Mouse (Mus musculus) urinary bladder, postnatal 10 days (tissue): Measurements from ENCODE around the gene Tpmt.
A peak's percentile ranks its signal among the peaks of the same experiment; 100 is the strongest.

ENCODE experiments used
- DNase-seq: peaks from one replicate; pipeline ENCODE4 v3.0.0; 2022; ENCODE audit warnings: low spot score

Tpmt gene

GRCm38 (mm10) chr13:47042024-47042633, 2.4 kb downstream of the Tpmt start:
- DNase-seq = no peak

- DNase-seq = no peak
These were observed 4.5 kb downstream of the Tpmt start for GRCm38 (mm10) chr13:47040061-47040460.

GRCm38 (mm10) chr13:47037946-47038345, 6.6 kb downstream of the Tpmt start:
- DNase-seq = no peak

DNA sequence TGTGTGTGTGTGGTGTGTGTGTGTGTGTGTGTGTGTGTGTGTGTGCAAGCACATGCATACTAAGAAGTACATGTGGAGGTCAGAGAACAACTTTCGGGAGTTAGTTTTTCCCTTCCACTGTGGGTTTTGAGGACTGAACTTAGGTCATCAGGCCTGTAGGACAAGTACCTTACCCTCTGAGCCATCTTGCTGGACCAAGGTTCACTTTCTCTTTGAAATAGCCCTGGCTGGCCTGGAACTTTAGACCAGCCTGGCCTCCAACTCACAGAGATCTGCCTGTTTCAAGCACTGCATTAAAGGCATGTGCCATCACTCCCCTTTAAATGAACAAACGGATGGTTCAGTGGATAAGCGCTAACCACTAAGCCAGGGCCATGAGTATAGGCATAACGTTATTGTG, 10.9 kb downstream of the Tpmt start:
- no peak for DNase-seq

GRCm38 (mm10) chr13:47030376-47031107, 14.0 kb downstream of the Tpmt start:
- DNase-seq = no peak

DNA sequence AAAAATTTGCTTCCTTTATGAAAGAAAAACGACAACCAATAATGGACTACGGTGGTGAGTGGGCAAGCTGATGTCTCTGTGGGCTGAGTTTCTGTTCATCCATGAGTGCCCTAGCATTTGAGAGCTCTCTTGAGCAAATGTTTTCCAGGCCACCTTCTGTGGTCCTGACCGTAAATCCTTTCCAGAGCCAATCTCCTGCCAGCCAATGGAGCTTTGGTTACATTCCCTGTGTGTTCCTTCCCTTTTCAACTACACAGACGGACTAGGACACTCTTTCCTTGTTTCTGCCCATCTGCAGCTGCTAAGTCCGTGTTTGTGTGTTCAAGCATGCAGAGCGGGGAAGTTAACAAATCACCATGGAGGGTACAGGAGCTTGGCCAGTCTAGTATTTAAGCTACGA, 23.7 kb downstream of the Tpmt start:
- DNase-seq = no peak

GRCm38 (mm10) chr13:47019774-47020173, 24.8 kb downstream of the Tpmt start:
- DNase-seq = no peak

DNA sequence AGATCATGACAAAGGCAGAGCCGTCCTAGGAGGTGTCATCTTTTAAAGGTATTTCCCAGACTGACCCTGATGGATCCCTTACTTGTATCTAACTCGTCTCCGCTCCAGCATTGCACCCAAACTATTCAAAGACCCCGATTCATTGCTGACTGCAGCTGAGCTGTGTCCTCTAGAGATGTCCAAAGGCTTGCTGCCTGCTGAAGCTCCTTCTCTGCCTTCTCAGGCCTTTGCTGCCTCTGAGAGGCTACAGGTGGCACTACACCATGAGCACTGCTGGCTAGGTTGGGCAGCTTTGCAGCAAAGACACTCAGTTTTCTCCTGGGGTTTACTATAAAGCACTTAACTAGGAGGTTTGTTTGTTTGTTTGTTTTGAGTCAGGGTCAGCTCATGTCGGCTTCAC, 27.3 kb downstream of the Tpmt start:
- peak; percentile 19 for DNase-seq

- DNase-seq = no peak
These were observed 29.4 kb downstream of the Tpmt start for GRCm38 (mm10) chr13:47015195-47015501.

DNA sequence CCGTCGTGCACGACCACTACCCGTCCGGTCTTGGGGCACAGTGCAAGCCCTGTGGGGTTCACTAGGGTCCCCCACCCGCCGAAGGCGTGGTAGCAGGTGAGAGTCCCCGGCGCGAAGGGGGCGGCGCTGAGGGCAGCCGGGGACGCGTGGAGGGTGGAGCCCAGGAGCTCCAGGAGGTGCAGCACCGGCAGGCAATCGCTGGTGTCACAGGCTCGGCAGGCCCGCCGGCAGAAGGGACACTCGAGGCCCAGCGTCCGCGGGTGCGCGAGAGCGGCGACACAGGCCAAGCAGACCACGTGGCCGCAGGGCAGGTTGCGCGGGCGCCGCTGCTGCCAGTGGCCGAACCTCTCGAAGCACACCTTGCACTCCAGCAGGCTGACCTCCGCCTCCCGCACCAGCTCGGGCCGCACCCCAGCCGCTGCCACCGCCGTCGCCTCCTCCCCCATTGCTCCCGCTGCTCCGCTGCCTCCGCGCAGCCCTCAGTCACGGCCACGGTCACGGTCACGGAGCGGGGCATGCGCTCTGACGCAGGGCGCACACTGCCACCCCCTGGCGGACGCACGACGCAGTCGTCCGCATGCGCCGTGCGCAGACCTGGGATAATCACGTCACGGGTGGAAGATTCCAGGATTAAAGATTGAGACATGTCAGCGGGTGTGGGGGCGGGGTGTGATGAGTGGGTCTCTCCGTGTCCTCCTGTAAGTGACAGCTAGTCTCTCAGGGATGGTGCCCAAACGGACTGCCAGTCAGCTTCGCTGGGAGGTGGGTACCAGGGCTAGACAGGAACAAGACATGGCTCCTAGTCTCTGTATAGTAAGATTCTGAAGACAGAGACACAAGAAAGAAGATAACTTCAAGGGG, 30.0 kb downstream of the Tpmt start, which contains the start of gene Nhlrc1:
Gene Nhlrc1, minus strand, starts transcription at position 517 of the 861 bp plus-strand sequence.
- peak; percentile 28 for DNase-seq

DNA sequence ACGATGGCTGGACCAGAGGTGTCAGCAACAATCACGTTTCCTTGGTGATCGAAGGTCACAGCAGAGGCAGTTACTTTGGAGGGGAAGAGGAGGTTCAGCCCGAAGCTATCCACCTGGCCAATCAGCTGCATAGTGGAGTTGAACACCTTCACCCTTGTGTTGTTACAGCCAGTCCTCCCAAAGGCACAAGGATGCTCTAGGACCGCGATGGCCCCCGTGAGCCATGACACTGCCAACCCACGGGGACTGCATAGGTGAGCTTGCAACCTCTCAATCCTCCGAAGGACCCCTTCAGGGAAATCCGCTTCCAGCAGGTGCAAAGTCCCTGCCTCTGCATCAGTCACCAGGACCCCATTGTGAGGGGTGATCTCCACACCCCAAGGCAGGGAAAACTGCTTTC, 30.8 kb downstream of the Tpmt start:
- DNase-seq = no peak

- DNase-seq = no peak
These were observed 42.9 kb downstream of the Tpmt start for GRCm38 (mm10) chr13:47001590-47001989.

- DNase-seq = no peak
These were observed 45.0 kb downstream of the Tpmt start for GRCm38 (mm10) chr13:46999498-46999897.

- DNase-seq = no peak
These were observed 47.2 kb downstream of the Tpmt start for GRCm38 (mm10) chr13:46997355-46997754.

DNA sequence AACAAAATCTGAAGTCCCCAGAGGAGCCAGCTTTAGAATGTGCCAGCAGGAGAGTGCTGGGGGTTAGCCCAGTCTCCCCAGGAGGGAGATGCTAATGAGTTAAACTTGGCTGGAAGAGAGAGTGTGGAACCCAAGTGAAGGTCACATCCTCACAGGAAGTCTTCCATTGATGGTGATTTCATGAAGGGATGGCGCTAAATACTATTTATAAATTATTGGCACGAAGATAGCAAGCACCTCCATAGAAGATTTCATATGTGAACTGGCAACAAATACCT, 51.3 kb downstream of the Tpmt start:
- no peak for DNase-seq

DNA sequence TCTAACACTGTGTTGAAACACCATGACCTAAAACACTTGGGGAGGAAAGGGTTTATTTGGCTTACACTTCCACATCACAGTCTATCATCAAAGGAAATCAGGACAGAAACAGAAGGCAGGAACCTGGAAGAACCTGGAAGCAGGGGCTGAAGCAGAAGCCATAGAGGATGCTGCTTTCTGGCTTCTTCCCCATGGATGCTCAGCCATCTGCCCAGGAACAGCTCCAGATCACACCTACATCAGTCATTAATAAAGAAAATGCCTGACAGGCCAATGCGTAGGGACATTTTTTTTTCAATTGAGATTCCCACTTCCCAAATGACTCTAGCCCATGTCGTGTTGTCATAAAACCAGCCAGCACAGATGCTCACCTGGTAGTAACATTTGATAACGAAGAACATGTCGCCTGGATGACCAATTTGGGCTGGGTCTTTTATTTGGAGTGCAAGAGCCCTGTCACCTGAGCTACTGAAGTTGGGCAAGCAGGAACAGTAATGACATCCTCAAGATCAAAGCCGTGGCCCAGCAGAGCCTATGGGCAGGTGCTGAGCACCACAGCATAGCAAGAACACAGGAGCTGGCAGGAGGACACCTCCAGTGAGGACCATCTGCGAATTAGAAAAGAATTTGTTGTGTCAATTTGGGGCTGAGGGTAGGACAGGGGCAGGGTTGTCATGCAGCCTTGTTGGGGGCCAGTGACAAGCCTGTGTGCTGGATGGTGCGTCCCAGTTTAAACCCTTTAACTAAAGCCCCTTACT, 51.8 kb downstream of the Tpmt start:
- DNase-seq = no peak

- DNase-seq = no peak
These were observed 54.0 kb downstream of the Tpmt start for GRCm38 (mm10) chr13:46990376-46991011.

GRCm38 (mm10) chr13:46987941-46988340, 56.6 kb downstream of the Tpmt start:
- no peak for DNase-seq

DNA sequence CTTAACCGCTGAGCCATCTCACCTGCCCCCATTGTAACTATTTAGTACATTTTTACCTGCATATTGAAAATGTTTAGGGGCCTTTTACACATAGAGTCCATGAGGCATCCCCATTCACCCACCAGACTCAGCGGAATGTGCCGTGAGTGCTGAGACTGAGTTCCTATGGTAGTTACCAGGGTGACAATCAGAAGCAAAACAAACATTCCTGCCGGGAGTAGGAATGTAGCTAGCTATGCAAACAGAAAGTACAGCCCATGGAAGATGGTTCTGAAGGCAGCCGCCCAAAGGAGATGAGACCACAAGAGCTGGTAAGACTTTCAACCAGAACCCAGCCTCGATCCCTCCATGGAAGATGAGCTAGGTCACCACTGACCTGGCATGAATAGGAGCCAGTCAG, 58.3 kb downstream of the Tpmt start:
- no peak for DNase-seq

GRCm38 (mm10) chr13:46983878-46984277, 60.7 kb downstream of the Tpmt start:
- no peak for DNase-seq

DNA sequence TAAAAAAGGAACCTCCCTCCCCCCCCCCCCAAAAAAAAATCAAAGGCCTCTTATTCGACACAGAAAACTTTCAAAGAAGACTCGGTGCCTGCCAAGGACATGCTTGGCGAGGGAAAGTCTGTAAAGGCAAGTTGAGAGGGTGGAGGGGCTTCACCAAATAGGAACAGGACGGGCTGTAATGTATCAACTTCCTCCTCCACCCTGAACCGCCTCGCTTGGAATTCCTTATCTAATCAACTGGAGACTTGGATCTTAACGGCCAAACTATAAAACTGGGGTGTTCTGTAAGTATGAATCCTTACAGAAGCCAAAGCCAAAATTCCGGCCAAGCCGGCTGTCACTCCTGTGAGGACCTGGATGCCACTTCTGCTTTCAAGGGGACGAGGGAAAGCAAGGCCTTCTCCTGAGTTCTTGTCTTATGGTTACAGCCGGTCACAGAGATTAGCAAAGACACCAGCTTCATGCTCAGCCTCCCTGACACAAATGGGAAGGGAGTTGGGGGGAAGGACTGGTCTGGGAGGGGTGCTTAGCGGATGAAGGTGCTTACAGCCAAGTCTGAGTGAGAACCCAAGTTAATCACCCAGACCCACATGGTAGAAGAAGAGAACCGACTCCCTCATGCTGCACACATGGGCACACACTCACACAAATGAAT, 64.6 kb downstream of the Tpmt start:
- no peak for DNase-seq

GRCm38 (mm10) chr13:46976532-46976931, 68.0 kb downstream of the Tpmt start:
- no peak for DNase-seq
